Mouse (Mus musculus) ZHBTc4 (cell line): ENCODE results near the gene Spryd3.
A peak's percentile ranks its signal among the peaks of the same experiment; 100 is the strongest.

ENCODE experiments used
- DNase-seq: peaks from one replicate; pipeline ENCODE4 v3.0.0-alpha.2; 2011; ENCODE audit warnings: low read depth, low spot score

Spryd3 gene

DNA sequence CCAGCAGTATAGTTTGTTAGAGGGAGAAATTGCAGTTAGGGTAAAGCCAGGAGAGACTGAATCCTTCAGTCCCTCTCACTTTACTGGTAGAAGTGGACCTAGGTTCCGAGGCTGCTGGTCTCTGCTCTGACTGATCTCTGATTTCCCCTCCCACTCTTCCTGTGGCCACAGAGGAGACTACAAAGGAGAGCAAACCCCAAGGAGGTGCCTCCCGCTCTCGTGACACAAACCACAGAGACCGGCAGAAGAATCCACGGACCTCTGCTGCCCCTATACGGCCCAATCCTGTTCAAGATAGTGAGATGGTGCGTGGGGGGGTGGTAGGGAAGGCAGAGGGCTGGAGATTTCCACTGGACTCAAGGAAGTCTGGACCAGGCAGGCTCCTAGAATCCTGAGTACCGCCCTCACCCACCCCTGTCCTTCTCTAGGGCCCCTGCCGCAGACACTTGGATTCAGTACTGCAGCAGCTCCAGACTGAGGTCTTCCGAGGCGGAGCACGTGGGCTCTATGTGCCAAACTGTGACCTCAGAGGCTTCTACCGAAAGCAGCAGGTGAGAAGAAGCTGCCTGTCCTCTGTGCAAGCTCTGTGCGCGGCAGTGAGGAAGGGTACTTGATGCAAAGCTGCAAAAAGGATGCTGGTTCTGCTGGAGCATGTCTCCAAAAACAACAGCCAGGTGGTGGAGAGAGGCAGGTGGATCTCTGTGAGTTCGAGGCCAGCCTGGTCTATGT, 11.8 kb upstream of the Spryd3 start:
- no peak for DNase-seq

DNA sequence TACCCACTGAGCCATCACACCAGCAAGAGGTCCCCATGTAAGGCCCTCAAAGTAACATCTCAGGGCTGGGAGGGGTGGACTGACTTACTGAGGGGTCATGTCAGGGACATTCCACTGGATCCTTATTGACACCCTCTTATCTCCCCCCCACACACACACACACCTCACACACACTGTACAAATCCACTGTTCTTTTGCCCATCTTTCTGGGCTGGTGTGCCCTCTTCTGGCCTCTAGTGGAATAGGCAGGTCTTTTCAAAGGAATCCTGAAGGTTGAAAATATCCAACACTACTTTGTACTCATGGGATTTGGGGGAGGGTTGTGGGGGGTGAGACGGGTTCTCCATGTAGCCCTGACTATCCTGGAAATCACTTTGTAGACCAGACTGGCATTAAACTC, 10.8 kb upstream of the Spryd3 start:
- DNase-seq = peak; percentile 65

DNA sequence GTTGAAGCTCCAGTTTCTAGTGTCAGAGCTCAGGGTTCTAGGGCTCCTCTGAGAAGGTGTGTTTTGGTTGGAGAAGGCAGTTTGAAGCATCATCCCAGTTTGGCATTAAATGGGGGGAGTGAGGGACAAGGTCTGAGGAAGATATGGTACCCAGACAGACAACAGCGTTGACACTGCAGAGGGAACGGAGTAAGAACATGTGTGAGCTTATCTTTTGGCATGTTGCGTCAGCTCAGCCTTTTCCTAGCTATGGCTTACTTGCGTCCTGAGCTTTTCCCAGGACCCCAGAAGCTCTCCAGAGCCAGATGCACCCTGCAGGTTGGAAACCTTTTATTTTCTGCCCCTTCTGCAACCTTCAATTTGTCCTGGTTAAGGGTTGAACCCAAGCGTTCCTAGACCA, 10.1 kb upstream of the Spryd3 start:
- DNase-seq = no peak

DNA sequence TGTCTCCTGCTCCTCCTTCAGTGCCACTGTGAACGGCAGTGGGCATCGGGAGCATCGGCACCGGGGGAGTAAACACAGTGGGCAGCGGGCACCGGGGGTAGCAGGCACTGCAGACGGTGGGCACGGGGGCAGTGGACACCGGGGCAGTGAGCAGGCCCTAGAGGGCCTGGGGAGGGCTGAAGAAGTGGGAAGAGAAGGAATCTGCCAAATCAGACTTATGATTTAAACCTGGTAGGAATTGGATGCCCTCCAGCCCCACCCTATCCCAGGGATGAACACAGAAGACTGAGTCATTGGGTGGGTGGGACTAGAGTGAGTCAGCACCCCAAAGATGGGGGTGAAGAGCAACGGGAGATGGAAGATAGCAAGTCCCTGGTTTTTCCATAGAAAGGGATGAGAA, 9.3 kb upstream of the Spryd3 start:
- no peak for DNase-seq

DNA sequence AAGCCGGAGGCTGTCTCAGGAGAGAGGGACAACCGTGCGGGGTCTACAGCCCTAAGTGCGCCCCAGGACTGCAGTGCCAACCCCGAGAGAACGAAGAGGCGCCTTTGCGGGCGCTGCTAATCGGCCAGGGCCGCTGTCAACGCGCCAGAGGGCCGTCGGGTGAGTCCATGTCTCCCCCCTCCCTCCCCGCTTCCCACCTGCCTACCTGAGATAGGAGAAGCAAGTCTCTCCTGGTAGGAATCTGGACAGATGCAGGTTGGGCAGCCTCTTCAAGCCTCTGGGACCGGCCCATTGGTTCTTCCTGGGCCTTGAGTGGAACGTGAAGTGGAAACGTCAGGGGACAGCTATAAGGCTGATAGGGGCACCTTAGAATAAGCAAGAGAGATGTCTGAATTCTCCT, 8.7 kb upstream of the Spryd3 start:
- DNase-seq = no peak

DNA sequence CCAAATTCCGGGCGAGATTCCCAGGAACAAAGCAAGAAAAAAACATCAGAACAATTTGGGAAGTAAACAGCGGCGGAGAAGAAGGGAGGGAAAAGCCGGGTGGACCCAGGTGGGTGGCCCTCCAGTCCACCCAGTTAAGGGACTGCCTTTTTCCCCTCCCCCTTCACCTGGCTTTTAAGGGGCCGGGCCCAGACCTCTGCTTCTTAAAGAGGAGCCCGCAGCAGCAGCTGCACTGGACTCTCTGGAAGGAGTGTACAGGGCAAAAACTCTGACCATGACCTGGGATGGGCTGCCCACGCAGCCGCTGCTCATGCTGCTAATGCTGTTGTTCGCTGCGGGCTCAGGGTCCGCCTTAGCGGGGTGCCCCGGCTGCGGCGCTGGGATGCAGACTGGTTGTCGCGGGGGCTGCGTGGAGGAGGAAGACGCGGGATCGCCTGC, 8.3 kb upstream of the Spryd3 start, which contains the start of gene Igfbp6:
TSS of gene Igfbp6 (plus strand) at position 89 of the 438 bp plus-strand sequence.
- DNase-seq = no peak

DNA sequence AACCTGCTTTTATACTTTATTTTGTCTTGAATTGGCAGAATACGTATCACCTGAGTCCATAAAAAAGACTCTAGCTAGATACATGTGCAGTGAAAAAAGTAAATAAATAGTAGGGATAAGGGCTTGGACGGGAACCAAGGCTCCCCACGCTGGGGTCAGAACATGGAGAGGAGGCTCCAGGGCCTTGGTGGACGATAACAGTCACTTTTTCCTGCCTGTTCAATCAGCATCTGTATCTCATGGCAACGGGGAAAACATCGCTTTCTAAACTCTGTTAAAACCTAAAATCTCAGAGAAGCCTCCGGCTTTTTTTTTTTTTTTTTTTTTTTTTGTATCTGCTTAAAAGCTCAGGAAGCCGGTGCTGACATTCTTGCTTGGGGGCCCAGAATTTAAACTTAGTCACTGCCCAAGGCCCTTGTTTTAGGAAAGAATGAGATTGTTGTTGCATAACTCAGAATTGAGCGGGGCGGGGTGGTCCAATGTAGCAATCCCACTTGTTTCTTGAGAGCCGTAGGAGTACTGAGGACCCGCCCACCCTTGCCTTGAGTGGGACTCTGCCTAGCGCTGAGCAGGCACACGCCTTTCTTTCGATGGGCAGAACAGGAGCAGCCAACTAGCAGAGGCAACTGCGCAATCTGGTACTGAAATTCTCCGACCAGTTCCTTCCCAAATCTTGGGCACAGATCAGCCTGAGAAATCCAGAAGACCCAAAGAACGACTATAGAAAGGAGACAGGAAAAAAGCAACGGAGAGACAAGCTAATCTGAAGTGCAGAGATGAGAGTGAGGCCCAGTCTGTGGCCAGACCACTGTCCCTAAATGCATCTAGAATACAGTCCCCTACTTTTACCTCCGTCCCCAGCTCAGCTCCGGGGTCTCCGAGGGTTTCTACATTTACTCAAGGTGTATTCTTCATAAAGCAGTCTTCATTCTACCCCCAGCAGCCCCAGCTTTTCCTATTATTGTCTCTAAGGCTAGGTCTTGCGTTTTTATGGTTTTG, 7.2 kb upstream of the Spryd3 start:
- peak; percentile 60 for DNase-seq

DNA sequence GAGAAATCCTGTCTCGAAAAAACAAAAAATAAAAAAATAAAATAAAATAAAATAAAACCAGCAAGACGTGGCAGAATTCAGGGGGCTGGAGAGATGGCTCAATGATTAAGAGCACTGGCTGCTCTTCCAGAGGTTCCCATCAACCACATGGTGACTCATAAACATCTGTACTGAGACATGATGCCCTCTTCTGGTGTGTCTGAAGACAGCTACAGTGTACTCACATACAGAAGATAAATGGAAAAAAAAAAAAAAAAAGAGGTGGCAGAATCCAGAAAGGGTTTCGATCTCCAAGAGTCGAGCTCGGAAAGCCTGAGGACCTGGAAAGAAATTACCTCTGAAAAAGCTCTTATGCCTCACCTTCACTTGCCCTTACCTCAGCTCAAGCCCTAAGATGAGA, 5.1 kb upstream of the Spryd3 start:
- no peak for DNase-seq

DNA sequence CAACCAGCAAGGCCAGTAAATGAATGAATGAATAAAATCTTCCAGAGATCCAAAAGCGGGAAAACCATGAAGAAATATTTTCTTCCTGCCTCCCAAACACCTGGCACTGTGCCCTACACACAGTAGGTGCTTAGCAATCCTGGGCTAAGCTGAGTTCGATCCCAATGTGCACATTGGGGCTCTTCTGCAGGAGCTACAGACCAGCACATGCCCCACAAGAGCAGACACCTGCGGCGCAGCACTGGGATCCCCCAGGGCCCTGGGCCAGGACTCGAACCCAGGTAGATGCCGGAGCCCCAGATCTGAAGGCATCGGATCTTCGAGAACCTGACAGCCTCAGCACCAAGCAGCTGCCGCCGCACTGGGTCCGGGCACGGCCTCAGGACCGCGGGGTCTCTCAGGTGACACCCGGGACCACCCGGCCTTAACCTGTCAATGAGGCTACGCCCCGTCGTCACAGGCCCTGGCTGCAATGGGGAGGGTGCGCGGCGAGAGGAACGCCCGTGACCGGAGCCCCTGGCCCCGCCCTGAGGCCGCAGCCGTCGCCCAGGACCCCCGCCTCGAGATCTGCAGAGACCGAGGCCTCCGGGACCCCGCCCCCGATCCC, 409 bp downstream of the Spryd3 start:
- DNase-seq = no peak

DNA sequence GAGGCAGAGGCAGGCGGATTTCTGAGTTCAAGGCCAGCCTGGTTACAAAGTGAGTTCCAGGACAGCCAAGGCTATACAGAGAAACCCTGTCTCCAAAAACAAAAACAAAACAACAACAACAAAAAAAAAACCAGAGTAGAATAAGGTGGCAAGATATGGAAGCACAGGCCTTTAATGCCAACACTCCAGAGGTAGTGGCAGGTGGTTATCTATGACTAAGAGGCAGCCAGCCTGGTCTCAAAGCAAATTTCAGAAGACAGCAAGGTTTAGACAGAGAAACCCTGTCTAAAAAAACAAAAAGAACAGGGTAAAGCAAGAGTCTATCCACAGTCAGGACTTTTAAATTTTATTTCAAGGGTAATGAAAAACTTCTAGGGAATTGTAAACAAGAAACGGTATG, 1.3 kb downstream of the Spryd3 start:
- DNase-seq = no peak

DNA sequence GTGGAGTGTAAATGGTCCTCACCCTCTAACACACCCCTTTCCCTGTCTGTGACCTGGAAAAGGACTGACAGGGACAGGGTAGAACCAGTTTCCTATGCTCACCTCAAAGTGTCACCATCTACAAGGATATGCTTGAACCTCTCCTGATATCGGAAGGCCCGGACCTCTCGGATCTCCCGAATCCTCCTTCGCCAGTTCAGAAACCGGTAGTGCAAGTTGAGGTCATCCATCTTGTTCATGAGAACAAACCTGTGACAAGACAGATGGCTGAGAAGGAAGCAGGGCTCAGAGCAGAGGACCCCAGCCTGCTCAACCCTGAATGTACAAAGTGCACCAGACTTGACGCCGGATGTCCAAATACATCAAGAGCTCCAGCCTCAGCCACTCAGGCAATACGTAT, 2.7 kb downstream of the Spryd3 start:
- DNase-seq = no peak

DNA sequence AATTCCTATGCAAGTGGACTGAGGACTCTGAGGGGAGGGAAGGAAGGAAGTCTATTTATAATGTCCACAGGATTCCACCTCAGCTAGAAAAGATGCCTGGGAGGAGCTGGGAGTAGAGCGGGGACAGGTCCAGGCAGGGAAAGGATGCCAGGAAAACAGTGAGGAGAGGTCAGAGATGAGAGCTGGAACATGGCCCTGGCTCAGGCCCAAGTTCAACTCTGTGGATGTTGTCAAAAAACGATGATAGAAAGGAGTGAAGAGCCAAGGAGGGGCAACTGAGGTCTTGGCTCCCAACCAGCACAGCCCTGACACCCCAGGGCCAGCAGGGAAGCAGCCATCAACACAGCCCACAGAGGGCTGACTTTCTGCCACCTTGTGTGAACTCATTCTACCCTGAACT, 9.7 kb downstream of the Spryd3 start:
- no peak for DNase-seq

DNA sequence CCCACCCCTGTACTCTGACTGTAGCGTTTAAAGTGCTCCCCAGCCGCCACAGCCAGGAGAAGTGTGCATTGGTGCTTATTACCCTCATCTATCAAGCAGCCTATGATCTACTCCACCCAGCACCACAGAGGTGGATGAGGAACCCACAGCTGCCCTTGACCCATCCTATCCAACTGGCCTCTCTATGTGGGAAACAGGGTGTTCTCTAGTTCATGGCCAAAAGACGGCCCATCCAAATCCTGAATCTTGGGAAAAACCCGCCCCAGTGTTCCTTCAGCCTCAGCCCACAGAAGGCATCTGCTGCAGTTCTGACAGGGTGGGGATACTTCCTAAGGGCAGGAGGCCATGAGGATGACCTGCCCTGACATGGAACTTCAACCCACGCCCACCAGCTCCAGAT, 15.5 kb downstream of the Spryd3 start:
- DNase-seq = no peak

DNA sequence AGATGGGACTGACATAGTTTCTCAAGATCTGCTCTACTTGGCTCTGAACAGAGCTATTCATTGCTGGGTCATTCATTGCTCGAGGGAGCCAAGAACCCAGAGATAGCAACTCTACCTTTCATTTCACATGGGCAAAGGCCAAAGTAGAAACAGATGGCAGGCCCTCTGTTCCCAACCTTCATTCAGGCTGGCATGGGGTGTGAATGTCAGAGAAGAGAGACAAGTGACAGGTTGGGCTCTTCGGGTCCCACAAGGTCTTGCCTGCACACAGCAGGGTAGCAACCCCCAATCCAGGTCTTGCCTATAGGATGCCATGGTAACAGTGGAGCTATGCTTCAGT, 16.2 kb downstream of the Spryd3 start:
- DNase-seq = no peak

DNA sequence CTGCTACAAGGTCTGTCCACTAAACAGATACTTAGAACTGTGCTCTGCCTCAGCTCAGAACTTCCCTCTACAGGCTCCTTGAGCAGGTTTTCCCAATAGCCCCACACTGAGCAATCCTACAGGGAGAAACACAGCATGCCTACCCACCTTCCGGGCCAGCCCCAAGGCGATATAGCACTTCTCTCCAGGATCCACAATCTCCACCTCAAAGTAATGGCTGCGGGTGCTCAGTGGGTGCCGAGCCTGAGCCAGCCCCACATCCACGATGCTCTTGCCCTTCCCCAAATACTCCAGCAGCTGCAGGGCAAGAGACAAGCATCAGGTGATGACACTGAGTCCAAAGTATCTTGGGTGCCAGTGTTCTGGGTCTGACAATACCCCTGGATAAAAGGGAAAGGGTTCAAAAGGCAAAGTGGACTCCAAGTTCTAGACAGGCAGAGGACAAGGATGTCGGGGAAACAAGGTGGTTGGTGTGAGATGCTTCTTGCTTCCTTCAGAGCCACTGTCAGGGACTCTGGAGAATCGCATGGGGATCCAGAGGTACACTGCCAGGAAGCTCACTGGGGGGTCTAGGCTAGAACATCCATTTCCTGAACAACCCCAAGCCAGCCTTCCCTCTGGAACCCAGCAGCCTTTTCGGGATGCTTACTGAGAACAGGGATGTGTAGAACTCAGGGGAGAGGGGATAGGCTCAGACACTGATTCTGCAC, 16.8 kb downstream of the Spryd3 start:
- no peak for DNase-seq

DNA sequence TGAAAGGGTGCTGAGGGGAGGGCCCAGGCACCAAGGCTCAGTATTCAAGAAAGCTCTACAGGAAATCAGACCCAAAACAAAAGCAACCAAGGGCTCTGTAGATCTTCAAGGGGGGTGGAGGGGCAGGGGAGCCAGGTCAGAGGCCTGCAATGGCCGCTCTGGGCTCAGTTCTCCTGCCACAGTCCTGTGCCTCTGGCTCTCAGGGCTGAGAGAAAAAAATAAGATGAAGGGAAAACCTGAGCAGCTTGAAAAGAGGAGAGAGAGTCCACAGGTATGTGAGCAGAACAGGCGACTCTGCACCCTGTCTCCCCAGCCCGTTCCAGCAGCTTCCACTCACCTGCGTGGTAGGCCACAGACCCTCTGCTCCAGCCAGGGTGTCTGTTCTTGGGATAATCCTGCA, 17.4 kb downstream of the Spryd3 start:
- no peak for DNase-seq

DNA sequence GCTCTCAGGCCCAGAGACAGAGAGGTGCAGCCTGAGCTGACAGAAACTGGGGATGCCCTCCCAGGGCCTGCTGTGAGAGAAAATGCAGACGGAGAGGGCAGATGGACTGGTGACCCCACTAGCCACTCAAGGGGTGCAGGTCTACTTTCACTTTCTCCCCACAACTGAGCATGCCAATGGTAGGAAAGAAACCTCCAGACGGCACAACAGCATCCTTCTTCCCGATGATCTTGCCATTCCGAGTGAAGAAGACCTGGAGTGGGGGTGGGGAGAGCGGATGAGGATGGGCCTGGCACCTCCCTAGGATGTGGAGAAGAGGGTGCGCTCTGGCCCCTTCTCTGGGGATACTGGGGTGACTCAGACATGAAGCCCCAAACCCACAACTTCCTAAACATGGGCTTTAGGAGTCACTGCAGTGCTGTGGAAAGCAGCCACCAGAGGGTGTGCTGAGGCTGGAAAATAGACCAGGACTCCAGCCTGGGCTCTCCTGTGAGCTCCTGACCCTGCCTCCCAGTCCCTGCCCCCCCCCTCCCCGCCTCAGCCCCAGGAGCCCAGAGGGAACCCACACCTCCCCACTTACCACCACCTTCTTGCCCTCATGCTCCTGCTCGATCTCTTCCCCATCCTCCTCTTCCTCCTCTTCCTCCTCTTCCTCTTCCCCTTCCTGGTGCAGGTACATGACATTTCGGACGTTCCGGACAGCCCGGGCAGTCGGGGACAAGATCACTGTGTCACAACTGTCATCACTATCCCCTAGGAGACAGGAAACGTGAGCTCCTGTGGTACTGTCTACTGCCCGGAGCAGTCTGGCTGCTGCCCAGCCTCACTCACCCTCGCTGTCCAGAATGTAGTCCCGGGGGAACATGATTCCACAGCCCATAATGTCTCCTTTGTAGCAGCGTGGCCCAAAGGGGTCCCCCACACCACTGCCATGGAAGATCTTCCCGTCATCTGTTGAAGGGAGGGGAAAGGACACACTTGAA, 18.3 kb downstream of the Spryd3 start:
- no peak for DNase-seq

DNA sequence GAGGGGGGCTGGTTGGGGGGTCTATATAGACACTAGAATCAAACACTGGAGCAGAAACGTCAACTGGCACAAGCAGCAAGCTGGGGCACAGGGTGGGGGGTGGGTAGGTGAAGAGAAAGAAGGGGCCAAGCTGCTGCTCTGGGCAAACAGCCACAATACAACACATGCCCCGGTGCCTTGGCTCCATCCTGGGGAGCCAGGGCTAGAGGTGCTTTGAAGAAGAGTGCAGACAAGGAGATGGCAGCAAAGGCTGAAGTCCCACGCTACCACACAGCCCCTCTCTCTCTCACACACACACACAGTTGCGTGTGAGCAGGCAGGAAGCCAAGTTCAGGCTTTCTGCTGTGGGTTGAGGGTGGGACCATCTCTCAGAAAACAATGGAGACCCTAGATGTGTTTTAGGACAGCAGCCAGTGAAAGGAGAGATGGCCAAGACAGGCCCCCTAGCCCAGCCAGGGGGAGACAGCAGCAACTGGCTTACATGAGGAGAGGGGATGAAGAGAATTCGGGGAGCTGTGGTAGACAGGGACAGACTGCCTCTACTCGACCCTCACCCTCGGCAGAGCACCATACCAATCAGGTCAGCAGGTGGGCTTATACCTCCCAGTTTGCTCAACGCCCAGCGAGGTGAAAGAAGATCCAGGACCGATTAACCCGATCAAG, 19.1 kb downstream of the Spryd3 start:
- no peak for DNase-seq

DNA sequence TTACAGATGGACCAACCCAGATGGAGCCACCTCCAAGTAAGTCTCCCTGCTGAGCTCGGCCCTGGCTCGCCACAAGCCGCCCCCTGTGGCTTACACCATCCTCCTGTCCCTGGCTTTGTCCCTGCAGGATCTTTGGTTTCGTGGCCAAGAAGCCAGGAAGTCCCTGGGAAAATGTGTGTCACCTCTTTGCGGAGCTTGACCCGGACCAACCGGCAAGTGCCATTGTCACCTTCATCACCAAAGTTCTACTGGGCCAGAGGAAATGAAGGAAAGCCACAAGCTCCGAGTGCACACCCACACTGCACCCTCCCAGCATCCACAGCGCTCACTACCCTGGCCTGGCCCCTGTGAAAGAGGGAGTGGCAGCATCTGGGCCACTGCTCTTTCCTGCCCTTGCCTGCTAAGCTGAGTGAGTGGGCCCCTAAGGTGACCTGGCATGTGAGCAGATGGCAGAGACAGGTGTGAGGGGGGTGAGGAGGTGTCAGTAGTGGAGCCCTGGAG, 20.3 kb downstream of the Spryd3 start:
- no peak for DNase-seq
